Mouse (Mus musculus): Measurements from ENCODE around the gene Atp5mpl.

- TF ChIP-seq CTCF (IDR thresholded peaks at IDR 0.05; ENCODE audit: borderline replicate concordance, insufficient read depth, low read depth, low read length) (no peak), POLR2A (IDR thresholded peaks at IDR 0.05; ENCODE audit: borderline replicate concordance, insufficient read depth, low read length) (no peak)
Measured at GRCm38 (mm10) chr12:111983165-111983564, 16.4 kb upstream of the Atp5mpl start.
